Mouse (Mus musculus) forebrain, embryonic 15.5 days (tissue): ENCODE measurements around the gene Kcnt2. TPM values are rescaled to one million over a fixed set of nuclear protein-coding genes. Genes with fewer than 3 reads are reported as not detected.

Source experiments
- ATAC-seq: fragments of 200-750 bp; cut with Nextera tagmentation; replicated peaks from 2 replicates; pipeline ENCODE4 v1.8.0; 2017; ENCODE audit warnings: mild to moderate bottlenecking, moderate TSS enrichment, moderate library complexity
- H3K27ac ChIP-seq: fragments of 300-500 bp; sonication (generic); replicated peaks from 2 replicates; pipeline ENCODE4 v1.5.1; 2015; ENCODE audit warnings: mild to moderate bottlenecking, inconsistent platforms
- H3K27me3 ChIP-seq: fragments of 300-500 bp; sonication (generic); 2 replicates; pipeline ENCODE4 v1.6.1; 2015; ENCODE audit warnings: inconsistent platforms
- H3K36me3 ChIP-seq: fragments of 300-500 bp; sonication (generic); 2 replicates; pipeline ENCODE4 v1.6.1; 2015; ENCODE audit warnings: mild to moderate bottlenecking, inconsistent platforms
- H3K4me1 ChIP-seq: fragments of 300-500 bp; sonication (generic); 2 replicates; pipeline ENCODE4 v1.6.1; 2015; ENCODE audit warnings: inconsistent platforms
- H3K4me2 ChIP-seq: fragments of 300-500 bp; sonication (generic); replicated peaks from 2 replicates; pipeline ENCODE4 v1.6.1; 2015; ENCODE audit warnings: mild to moderate bottlenecking, inconsistent platforms
- H3K4me3 ChIP-seq: fragments of 300-500 bp; sonication (generic); 2 replicates; pipeline ENCODE4 v1.5.1; 2015; ENCODE audit warnings: mild to moderate bottlenecking, inconsistent platforms
- H3K9ac ChIP-seq: fragments of 300-500 bp; sonication (generic); replicated peaks from 2 replicates; pipeline ENCODE4 v1.6.1; 2015; ENCODE audit warnings: mild to moderate bottlenecking, inconsistent platforms
- H3K9me3 ChIP-seq: fragments of 300-500 bp; sonication (generic); 2 replicates; pipeline ENCODE4 v1.6.1; 2016; ENCODE audit warnings: inconsistent platforms
- WGBS: fragments of 180-500 bp; shearing (Covaris S2); methylation state at CpG from one replicate; pipeline ENCODE4 v1.1.7; 2015; ENCODE audit warnings: mixed read lengths; 5-methylcytosine and 5-hydroxymethylcytosine counted together
- polyA plus RNA-seq: library from polyadenylated mRNA; unstranded; fragments of >200 nt; fragmentation: Nextera tagmentation; extraction: Ambion mirVana; gene quantifications from 2 replicates; pipeline ENCODE4 v1.2.1, GENCODE M21; 2015

The Kcnt2 gene
- polyA plus RNA-seq, 1 experiment from 2014 or later = 2.4 TPM

GRCm38 (mm10) chr1:140295482-140295881 lies 49.5 kb downstream of the Kcnt2 start:
- ATAC-seq = no peak
- no peak overlapping the region for H3K4me2 ChIP-seq

DNA sequence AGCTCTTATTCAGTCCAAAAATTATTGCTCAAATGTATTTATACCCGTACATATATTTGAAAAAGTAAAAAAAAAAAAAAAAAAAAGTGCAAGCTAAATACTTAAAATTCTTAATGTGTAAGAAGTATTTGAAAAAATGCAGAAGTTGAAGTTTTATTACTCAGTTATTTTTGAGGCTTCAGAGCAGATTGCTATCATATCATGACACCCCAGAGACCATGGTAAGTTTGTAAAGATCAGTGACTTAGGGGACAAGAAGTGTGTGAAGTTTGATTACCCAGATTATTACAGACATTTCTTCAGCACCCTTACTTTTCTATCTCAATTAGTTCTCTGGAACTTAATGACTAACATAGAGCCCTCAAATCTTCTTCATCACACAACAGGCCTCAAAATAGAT lies 58.3 kb downstream of the Kcnt2 start:
- no peaks in the 10 kb centered on the region for H3K27me3 ChIP-seq
- no peaks in the 10 kb centered on the region for H3K4me1 ChIP-seq
- whole genome bisulfite sequencing = 96% methylated on average over 1 of the region's 1 CpGs
- ATAC-seq = no peak
- no peak overlapping the region for H3K4me3 ChIP-seq
- no peak overlapping the region for H3K27ac ChIP-seq
- no peaks in the 10 kb centered on the region for H3K9me3 ChIP-seq
- H3K9ac ChIP-seq = no peak overlapping the region
- H3K4me2 ChIP-seq = no peak overlapping the region
- no peaks in the 10 kb centered on the region for H3K36me3 ChIP-seq

More at GRCm38 (mm10) chr1:140295482-140295881, 49.5 kb downstream of the Kcnt2 start:
- Histone ChIP-seq H3K27me3 (no peaks in the 10 kb centered on the region), H3K27ac (no peak overlapping the region), H3K36me3 (no peaks in the 10 kb centered on the region), H3K4me3 (no peak overlapping the region), H3K4me1 (no peaks in the 10 kb centered on the region), H3K9me3 (no peaks in the 10 kb centered on the region), H3K9ac (no peak overlapping the region)

- no peaks in the 10 kb centered on the region for H3K36me3 ChIP-seq
- H3K9me3 ChIP-seq = no peaks in the 10 kb centered on the region
- H3K27ac ChIP-seq = no peak overlapping the region
- no peak overlapping the region for H3K4me2 ChIP-seq
- no peak overlapping the region for H3K4me3 ChIP-seq
- no peak overlapping the region for H3K9ac ChIP-seq
- ATAC-seq = no peak
- H3K4me1 ChIP-seq = no peaks in the 10 kb centered on the region
- no peaks in the 10 kb centered on the region for H3K27me3 ChIP-seq
Observed at GRCm38 (mm10) chr1:140305344-140305743, 59.4 kb downstream of the Kcnt2 start.

DNA sequence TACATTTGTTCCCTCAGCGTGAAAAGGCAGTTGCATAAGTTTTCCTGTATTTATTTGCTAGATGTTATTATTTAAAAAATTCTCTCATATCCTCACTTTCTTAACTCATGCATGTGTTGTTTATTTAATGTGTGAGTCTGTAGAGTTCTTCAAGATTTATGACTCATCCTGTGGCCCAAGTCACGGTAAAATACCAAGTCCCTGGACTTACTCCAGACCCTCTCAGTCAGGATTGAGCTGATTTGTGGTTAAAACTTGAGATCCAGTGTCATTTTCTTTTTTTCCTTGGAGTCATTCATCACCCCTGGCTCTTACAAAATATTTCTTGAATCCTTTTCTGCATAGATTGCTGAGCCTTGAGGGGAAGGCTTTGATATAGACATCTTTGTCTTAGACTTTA lies 60.4 kb downstream of the Kcnt2 start:
- 93% methylated on average over 2 of the region's 2 CpGs for WGBS
- Histone ChIP-seq H3K4me3 (no peak overlapping the region), H3K9ac (no peak overlapping the region), H3K4me1 (no peaks in the 10 kb centered on the region), H3K36me3 (no peaks in the 10 kb centered on the region), H3K27me3 (no peaks in the 10 kb centered on the region), H3K4me2 (no peak overlapping the region), H3K27ac (no peak overlapping the region), H3K9me3 (no peaks in the 10 kb centered on the region)
- ATAC-seq = no peak

GRCm38 (mm10) chr1:140310739-140311138 lies 64.8 kb downstream of the Kcnt2 start:
- H3K4me1 ChIP-seq = no peaks in the 10 kb centered on the region
- no peak overlapping the region for H3K9ac ChIP-seq
- 91% methylated on average over 2 of the region's 2 CpGs for WGBS
- no peak overlapping the region for H3K4me3 ChIP-seq
- no peaks in the 10 kb centered on the region for H3K9me3 ChIP-seq
- H3K27ac ChIP-seq = no peak overlapping the region
- no peak overlapping the region for H3K4me2 ChIP-seq
- no peaks in the 10 kb centered on the region for H3K36me3 ChIP-seq
- H3K27me3 ChIP-seq = no peaks in the 10 kb centered on the region
- ATAC-seq = no peak

DNA sequence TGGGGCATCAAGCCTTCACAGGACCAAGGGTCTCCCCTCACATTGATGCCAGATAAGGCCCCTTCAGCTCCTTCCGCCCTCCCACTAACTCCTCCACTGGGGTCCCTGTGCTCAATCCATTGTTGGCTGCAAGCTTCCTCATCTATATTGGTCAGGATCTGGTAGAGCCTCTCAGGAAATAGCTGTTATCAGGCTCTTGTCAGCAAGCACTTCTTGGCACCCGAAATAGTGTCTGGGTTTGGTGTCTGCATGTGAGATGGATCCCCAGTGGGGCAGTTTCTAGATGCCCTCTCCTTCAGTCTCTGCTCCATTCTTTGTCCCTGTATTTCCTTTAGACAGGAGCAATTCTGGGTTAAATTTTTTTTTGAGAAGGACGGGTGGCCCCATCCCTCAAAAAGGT lies 79.1 kb downstream of the Kcnt2 start:
- Histone ChIP-seq H3K9me3 (no peaks in the 10 kb centered on the region), H3K4me2 (no peak overlapping the region), H3K27me3 (no peaks in the 10 kb centered on the region), H3K36me3 (no peaks in the 10 kb centered on the region), H3K4me3 (no peak overlapping the region), H3K27ac (no peak overlapping the region), H3K9ac (no peak overlapping the region), H3K4me1 (no peaks in the 10 kb centered on the region)
- no peak for ATAC-seq
- 93% methylated on average over 3 of the region's 3 CpGs for WGBS

DNA sequence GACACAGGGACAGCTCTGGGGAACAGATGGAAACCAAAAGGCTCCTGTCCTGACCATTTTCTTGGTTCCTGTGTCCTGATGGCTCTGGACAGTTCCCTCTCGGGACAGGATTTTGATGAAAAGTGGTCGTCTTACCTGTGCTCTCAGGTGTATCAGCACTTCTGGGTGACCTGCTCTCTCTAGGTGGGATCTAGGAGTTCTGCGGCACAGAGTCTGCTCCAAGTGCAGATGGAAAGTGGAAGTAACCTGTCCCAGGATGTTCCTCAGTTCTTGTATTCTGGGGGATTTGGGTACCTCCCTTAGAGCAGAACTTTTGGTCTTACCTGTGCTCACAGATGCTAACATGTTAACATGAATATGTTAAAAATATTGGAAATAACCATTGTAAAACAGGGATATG lies 80.8 kb downstream of the Kcnt2 start:
- Histone ChIP-seq H3K4me2 (no peak overlapping the region), H3K9me3 (no peaks in the 10 kb centered on the region), H3K9ac (no peak overlapping the region), H3K4me1 (no peaks in the 10 kb centered on the region), H3K27me3 (no peaks in the 10 kb centered on the region), H3K4me3 (no peak overlapping the region), H3K36me3 (no peaks in the 10 kb centered on the region), H3K27ac (no peak overlapping the region)
- ATAC-seq = no peak
- 85% methylated on average over 3 of the region's 3 CpGs for WGBS

DNA sequence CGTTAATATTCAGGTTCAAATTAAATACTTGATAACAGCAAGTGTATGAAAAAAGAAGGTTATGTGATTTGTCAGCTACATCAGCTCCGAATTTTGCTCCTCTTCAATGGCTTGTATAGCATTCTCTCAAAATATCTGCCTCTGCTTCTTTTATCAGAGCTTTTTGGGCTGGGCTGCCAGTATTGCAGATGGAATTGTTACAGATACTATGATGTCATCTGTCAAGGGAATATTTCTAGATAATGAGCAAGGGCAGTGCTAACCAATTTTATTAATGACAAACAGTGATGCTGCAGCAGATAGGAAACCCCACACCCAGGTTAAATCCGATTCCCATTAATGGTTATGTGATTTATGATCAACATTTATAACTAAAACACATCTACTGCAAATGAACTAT lies 87.7 kb downstream of the Kcnt2 start:
- ATAC-seq = no peak
- Histone ChIP-seq H3K27ac (no peak overlapping the region), H3K9me3 (no peaks in the 10 kb centered on the region), H3K36me3 (no peaks in the 10 kb centered on the region), H3K27me3 (no peaks in the 10 kb centered on the region), H3K4me2 (no peak overlapping the region), H3K4me1 (no peaks in the 10 kb centered on the region), H3K4me3 (no peak overlapping the region), H3K9ac (no peak overlapping the region)
- WGBS = 82% methylated on average over 3 of the region's 3 CpGs

- H3K27ac ChIP-seq = no peak overlapping the region
- H3K36me3 ChIP-seq = no peaks in the 10 kb centered on the region
- ATAC-seq = no peak
- no peak overlapping the region for H3K4me2 ChIP-seq
- no peak overlapping the region for H3K9ac ChIP-seq
- no peaks in the 10 kb centered on the region for H3K4me1 ChIP-seq
- no peak overlapping the region for H3K4me3 ChIP-seq
- no peaks in the 10 kb centered on the region for H3K9me3 ChIP-seq
- H3K27me3 ChIP-seq = no peaks in the 10 kb centered on the region
Observed at GRCm38 (mm10) chr1:140338417-140338816, 92.5 kb downstream of the Kcnt2 start.

DNA sequence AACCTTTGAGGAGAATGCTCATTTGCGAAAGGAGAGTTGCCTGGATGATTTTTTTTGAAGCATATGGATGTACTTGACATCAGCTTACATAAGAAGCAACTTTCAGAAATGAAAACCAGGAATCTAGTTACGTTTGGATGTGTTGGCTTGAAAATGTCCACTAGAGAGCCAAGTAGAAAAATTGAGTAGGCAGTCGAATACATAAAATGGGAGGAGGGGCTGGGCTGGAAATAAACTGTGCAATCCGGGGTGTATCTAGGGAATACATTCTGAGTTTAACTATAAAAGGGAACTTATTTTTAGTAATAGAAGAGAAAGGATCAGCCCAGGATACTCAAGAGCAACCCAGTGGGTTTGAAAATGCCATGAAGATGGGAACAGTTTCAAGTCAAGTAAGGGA lies 93.4 kb downstream of the Kcnt2 start:
- ATAC-seq = no peak
- Histone ChIP-seq H3K4me3 (no peak overlapping the region), H3K27ac (no peak overlapping the region), H3K27me3 (no peaks in the 10 kb centered on the region), H3K4me1 (no peaks in the 10 kb centered on the region), H3K4me2 (no peak overlapping the region), H3K9me3 (no peaks in the 10 kb centered on the region), H3K9ac (no peak overlapping the region), H3K36me3 (no peaks in the 10 kb centered on the region)
- WGBS = 73% methylated on average over 4 of the region's 4 CpGs

DNA sequence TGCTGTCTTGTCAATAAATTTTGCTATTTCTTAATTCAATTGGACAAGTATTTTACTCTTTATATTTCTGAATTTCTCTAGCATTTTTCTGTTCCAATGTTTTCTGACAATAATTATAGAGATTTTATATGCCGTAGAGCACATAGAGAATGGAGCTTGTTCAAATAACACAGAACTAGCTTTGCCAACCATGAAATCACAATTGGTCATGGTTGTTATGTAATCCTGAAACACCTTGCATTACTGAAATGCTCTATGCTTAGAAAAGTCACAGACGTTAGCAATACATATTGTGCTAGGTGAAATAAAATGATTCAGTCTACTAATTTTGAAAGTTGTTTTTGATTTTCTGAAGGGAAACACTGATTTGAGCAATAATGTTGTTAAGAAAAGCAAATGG lies 118.8 kb downstream of the Kcnt2 start:
- Histone ChIP-seq H3K4me3 (no peak overlapping the region), H3K4me2 (no peak overlapping the region), H3K27ac (no peak overlapping the region), H3K4me1 (no peaks in the 10 kb centered on the region), H3K27me3 (no peaks in the 10 kb centered on the region), H3K9ac (no peak overlapping the region), H3K9me3 (no peaks in the 10 kb centered on the region), H3K36me3 (no peaks in the 10 kb centered on the region)
- 86% methylated on average over 2 of the region's 2 CpGs for WGBS
- no peak for ATAC-seq

- H3K9ac ChIP-seq = no peak overlapping the region
- no peaks in the 10 kb centered on the region for H3K36me3 ChIP-seq
- ATAC-seq = no peak
- WGBS = 83% methylated on average over 1 of the region's 1 CpGs
- H3K27ac ChIP-seq = no peak overlapping the region
- no peaks in the 10 kb centered on the region for H3K27me3 ChIP-seq
- no peaks in the 10 kb centered on the region for H3K9me3 ChIP-seq
- no peak overlapping the region for H3K4me3 ChIP-seq
- H3K4me1 ChIP-seq = no peaks in the 10 kb centered on the region
- no peak overlapping the region for H3K4me2 ChIP-seq
Observed at GRCm38 (mm10) chr1:140373532-140373931, 127.6 kb downstream of the Kcnt2 start.

- Histone ChIP-seq H3K4me2 (no peak overlapping the region), H3K4me1 (no peaks in the 10 kb centered on the region), H3K27me3 (no peaks in the 10 kb centered on the region), H3K9ac (no peak overlapping the region), H3K36me3 (no peaks in the 10 kb centered on the region), H3K9me3 (no peaks in the 10 kb centered on the region), H3K4me3 (no peak overlapping the region), H3K27ac (no peak overlapping the region)
- no peak for ATAC-seq
- WGBS = 83% methylated on average over 2 of the region's 2 CpGs
Observed at GRCm38 (mm10) chr1:140378791-140379190, 132.8 kb downstream of the Kcnt2 start.

GRCm38 (mm10) chr1:140379526-140379925 lies 133.6 kb downstream of the Kcnt2 start:
- no peak overlapping the region for H3K27ac ChIP-seq
- no peaks in the 10 kb centered on the region for H3K27me3 ChIP-seq
- no peaks in the 10 kb centered on the region for H3K9me3 ChIP-seq
- ATAC-seq = no peak
- no peak overlapping the region for H3K4me2 ChIP-seq
- H3K36me3 ChIP-seq = no peaks in the 10 kb centered on the region
- H3K4me3 ChIP-seq = no peak overlapping the region
- H3K4me1 ChIP-seq = no peaks in the 10 kb centered on the region
- H3K9ac ChIP-seq = no peak overlapping the region
- WGBS = 42% methylated on average over 2 of the region's 2 CpGs
